Mouse (Mus musculus) kidney, embryonic 15.5 days (tissue): ENCODE measurements around the gene Krt27. TPM values are rescaled to one million over a fixed set of nuclear protein-coding genes. Genes with fewer than 3 reads are reported as not detected.

Source experiments
- ATAC-seq: fragments of 200-750 bp; cut with Nextera tagmentation; replicated peaks from 2 replicates; pipeline ENCODE4 v1.8.0; 2017; ENCODE audit warnings: moderate TSS enrichment; ENCODE audit not compliant: low FRiP score
- H3K27ac ChIP-seq: fragments of 300-500 bp; sonication (generic); 2 replicates; pipeline ENCODE4 v1.5.1; 2015; ENCODE audit warnings: mild to moderate bottlenecking, inconsistent platforms
- H3K27me3 ChIP-seq: fragments of 300-500 bp; sonication (generic); 2 replicates; pipeline ENCODE4 v1.6.1; 2015; ENCODE audit warnings: inconsistent platforms
- H3K36me3 ChIP-seq: fragments of 300-500 bp; sonication (generic); 2 replicates; pipeline ENCODE4 v1.6.1; 2015; ENCODE audit warnings: inconsistent platforms
- H3K4me1 ChIP-seq: fragments of 300-500 bp; sonication (generic); 2 replicates; pipeline ENCODE4 v1.6.1; 2015; ENCODE audit warnings: inconsistent platforms
- H3K4me2 ChIP-seq: fragments of 300-500 bp; sonication (generic); 2 replicates; pipeline ENCODE4 v1.6.1; 2015; ENCODE audit warnings: moderate library complexity, mild to moderate bottlenecking, inconsistent platforms
- H3K4me3 ChIP-seq: fragments of 300-500 bp; sonication (generic); replicated peaks from 2 replicates; pipeline ENCODE4 v1.5.1; 2015; ENCODE audit warnings: mild to moderate bottlenecking, inconsistent platforms
- H3K9ac ChIP-seq: fragments of 300-500 bp; sonication (generic); 2 replicates; pipeline ENCODE4 v1.6.1; 2015; ENCODE audit warnings: mild to moderate bottlenecking, inconsistent platforms
- H3K9me3 ChIP-seq: fragments of 300-500 bp; sonication (generic); replicated peaks from 2 replicates; pipeline ENCODE4 v1.6.1; 2016; ENCODE audit warnings: inconsistent platforms
- WGBS: fragments of 180-500 bp; shearing (Covaris S2); methylation state at CpG from one replicate; pipeline ENCODE4 v1.1.7; 2015; ENCODE audit warnings: mixed read lengths; 5-methylcytosine and 5-hydroxymethylcytosine counted together
- polyA plus RNA-seq: library from polyadenylated mRNA; unstranded; fragments of >200 nt; fragmentation: Nextera tagmentation; extraction: Ambion mirVana; gene quantifications from 2 replicates; pipeline ENCODE4 v1.2.1, GENCODE M21; 2015

Gene Krt27
- polyA plus RNA-seq = not detected in 2 replicates

DNA sequence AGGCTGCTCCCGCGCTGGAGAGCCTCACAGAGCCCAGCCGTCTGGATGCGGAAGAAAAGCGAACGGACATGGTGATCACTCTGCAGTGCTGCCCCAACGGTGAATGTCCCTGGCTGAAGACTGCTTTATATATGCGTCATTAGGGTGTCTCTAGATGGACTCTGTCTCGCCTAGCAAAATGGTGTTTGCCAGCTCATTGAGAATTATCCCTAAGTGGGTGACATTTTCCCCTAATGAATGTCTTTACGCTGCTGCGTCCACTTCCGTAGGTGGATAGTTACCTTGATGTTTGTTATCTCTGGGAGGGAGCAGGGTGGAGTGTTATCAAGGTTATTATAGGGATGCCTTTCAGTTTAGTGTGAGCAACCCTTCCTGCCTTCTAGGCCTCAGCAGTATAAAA, at the start of gene Krt27:
Krt27 (minus strand) TSS at position 101 of the 400 bp plus-strand sequence.
- Histone ChIP-seq H3K4me2 (no peak within 1 kb of the TSS), H3K27ac (no peak within 1 kb of the TSS), H3K4me3 (no peak within 1 kb of the TSS), H3K4me1 (no peaks in the 10 kb centered on the region), H3K36me3 (no peaks in the 10 kb centered on the region), H3K27me3 (0 out of 2 replicates have a peak, but pooled peaks cover 5% of the 10 kb centered on the region), H3K9ac (no peak within 1 kb of the TSS), H3K9me3 (no peaks in the 10 kb centered on the region)
- WGBS = 78% methylated on average over 12 of the region's 12 CpGs
- ATAC-seq = no peak

DNA sequence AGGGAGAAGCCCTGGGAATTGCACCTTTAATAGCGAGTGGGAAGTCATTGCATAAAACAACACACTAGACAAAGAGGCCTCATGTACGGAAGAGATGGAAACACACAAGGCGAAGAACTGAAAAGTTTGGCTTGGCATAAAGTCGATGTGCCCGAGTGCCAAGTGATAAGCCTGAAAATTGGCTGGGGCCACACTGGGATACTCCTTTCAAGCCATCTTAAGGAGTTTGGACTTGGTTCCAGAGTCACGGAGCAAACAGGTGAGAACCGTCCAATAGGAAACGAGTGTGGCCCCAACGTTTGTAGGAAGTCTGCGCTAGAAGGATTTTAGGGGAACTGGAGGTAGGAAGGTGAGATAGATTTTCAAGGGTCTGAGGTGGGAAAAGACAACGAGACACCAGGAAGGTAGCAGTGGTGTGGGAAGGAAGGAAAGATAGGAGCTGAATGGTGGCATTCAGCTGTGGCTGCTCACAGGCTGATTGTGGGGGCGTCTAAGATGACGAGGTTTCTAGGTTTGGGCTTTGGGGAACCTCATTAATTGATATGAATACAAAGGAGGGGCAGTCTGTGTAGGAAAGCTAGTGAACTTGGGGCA, 49.1 kb upstream of the Krt27 start:
- Histone ChIP-seq H3K4me1 (no peaks in the 10 kb centered on the region), H3K9me3 (no peaks in the 10 kb centered on the region), H3K27ac (no peak overlapping the region), H3K9ac (no peak overlapping the region), H3K36me3 (no peaks in the 10 kb centered on the region), H3K4me3 (no peak overlapping the region), H3K4me2 (no peak overlapping the region), H3K27me3 (peaks cover 17% of the 10 kb centered on the region)
- ATAC-seq = no peak
- 85% methylated on average over 13 of the region's 13 CpGs for WGBS

DNA sequence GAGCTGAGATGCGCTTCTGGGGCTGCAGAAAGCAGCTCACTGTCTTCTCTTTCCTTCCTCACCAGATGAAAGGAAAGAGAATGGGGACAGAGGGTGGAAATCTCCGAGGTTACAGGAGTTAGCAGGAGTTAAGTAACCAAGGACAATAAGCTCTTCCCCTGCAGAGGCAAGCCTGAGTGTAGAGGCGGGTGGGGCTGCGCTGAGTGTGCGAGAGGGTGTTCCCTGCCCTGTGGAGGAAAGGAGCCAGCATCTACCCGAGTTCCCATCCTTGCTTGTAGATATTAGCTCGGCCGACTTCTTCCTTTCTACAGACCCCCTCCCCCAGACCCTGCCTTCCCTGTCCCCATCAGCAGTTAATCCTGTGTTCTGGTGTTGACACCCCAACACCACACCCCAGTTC, 47.9 kb upstream of the Krt27 start:
- no peak overlapping the region for H3K4me3 ChIP-seq
- no peaks in the 10 kb centered on the region for H3K36me3 ChIP-seq
- 70% methylated on average over 8 of the region's 8 CpGs for WGBS
- H3K27ac ChIP-seq = no peak overlapping the region
- no peaks in the 10 kb centered on the region for H3K4me1 ChIP-seq
- H3K9me3 ChIP-seq = no peaks in the 10 kb centered on the region
- no peak for ATAC-seq
- H3K27me3 ChIP-seq = peaks cover 17% of the 10 kb centered on the region
- H3K9ac ChIP-seq = no peak overlapping the region
- no peak overlapping the region for H3K4me2 ChIP-seq

DNA sequence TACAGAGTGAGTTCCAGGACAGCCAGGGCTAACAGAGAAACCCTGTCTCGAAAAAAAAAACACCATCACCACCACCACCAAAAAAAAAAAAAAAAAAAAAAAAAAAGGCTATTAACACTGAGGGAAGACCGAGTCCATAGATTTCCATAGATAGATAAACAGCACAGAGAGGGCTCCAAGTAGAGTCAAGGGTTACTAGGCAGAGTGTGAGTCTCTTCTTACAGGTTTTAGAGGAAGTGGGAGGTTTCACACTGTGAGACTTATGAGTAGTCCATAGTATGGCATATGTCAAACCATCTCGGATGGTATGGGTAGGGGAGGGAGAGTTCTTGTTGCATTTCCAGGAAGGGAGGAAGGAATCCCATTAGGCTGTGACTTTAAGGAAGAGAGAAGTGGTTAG, 47.2 kb upstream of the Krt27 start:
- Histone ChIP-seq H3K4me2 (no peak overlapping the region), H3K4me1 (no peaks in the 10 kb centered on the region), H3K27me3 (peaks cover 17% of the 10 kb centered on the region), H3K36me3 (no peaks in the 10 kb centered on the region), H3K27ac (no peak overlapping the region), H3K4me3 (no peak overlapping the region), H3K9ac (no peak overlapping the region), H3K9me3 (no peaks in the 10 kb centered on the region)
- 61% methylated on average over 3 of the region's 3 CpGs for WGBS
- ATAC-seq = no peak

DNA sequence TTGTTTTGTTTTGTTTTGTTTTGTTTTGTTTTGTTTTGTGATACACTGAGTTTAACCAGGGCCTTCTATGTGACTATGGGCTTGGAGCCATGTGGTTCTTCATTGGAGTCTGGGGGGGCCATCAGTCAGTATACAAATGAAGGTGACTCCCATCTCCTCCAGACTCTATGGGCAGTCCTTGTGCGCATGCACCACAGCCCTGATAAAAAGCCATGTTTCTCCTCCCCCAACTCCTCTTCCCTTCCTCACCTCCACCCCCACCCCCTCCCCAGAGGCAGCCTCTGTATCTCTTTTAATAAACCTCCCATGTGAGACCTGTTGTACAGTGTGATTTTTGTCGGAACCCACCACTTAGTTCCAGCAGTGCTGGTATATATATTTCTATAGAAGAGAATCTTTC, 45.8 kb upstream of the Krt27 start:
- H3K4me3 ChIP-seq = no peak overlapping the region
- no peak for ATAC-seq
- H3K4me2 ChIP-seq = no peak overlapping the region
- H3K4me1 ChIP-seq = no peaks in the 10 kb centered on the region
- no peak overlapping the region for H3K9ac ChIP-seq
- H3K27me3 ChIP-seq = peaks cover 16% of the 10 kb centered on the region
- H3K27ac ChIP-seq = no peak overlapping the region
- 89% methylated on average over 2 of the region's 2 CpGs for WGBS
- no peaks in the 10 kb centered on the region for H3K9me3 ChIP-seq
- H3K36me3 ChIP-seq = no peaks in the 10 kb centered on the region

DNA sequence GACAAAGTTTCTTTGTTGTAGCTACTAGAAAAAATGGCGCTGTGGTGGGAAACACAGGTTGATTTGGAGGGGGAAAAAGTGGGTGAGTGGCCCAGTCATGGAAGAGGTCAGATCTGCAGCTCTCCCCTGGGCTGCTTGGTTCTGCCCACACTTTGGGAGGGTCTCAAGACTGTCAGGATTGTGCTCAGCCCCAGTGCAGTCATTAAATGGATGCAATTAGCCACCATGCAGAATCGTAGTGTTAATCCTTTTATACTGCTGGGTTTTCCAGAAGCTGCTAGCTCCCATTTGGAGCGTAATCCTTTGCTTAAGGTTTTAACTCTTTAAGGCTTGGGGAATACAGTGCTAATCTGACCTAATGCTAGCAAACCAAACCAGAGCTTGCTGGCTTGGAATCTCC, 45.1 kb upstream of the Krt27 start:
- H3K27me3 ChIP-seq = peaks cover 13% of the 10 kb centered on the region
- H3K4me2 ChIP-seq = no peak overlapping the region
- H3K9me3 ChIP-seq = no peaks in the 10 kb centered on the region
- 41% methylated on average over 3 of the region's 3 CpGs for WGBS
- H3K9ac ChIP-seq = no peak overlapping the region
- no peak overlapping the region for H3K4me3 ChIP-seq
- ATAC-seq = no peak
- no peaks in the 10 kb centered on the region for H3K4me1 ChIP-seq
- H3K36me3 ChIP-seq = no peaks in the 10 kb centered on the region
- H3K27ac ChIP-seq = no peak overlapping the region

DNA sequence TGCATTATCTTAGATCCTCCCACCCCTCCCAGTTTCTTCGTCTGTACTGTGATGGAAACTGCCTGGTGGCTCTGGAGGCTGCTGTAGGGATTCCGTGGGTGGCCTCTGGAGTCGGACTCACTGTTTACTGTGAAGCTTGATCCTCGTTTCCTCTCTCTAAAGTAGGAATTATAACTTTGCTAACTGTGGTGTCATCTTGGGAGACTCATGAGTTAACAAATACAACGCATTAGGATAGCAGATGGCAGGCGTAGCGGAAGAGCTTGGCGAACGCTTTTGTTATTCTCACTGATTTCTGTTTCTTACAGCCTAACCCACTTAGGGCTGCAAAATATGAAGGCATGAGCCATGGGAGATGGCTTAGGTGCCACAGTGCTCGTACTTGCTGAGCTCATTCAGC, 41.6 kb upstream of the Krt27 start:
- no peak overlapping the region for H3K4me2 ChIP-seq
- no peak overlapping the region for H3K27ac ChIP-seq
- ATAC-seq = no peak
- H3K9ac ChIP-seq = no peak overlapping the region
- H3K27me3 ChIP-seq = peaks cover 3% of the 10 kb centered on the region; the same call in 1 of the 2 replicates
- no peaks in the 10 kb centered on the region for H3K36me3 ChIP-seq
- no peaks in the 10 kb centered on the region for H3K4me1 ChIP-seq
- H3K4me3 ChIP-seq = no peak overlapping the region
- 85% methylated on average over 10 of the region's 10 CpGs for WGBS
- no peaks in the 10 kb centered on the region for H3K9me3 ChIP-seq

DNA sequence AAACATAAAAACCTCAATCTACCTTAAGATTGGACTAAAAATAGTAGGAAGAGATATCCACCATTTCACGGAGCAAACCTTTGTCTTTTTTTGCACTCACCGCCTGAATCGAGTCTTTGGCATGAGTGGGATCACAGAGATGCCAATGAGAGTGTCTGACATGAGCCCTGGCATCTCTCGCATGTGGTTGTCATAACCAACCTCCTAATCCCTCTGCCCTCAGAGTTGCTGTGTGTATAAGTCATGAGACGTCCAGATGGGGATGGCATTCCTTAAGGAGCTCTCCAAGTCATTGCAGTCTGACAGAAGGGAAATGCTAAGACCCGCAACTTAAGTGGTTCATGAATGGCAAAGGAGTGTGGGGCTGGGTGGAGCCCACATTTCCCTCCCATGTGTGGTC, 40.5 kb upstream of the Krt27 start:
- no peak for ATAC-seq
- H3K36me3 ChIP-seq = no peaks in the 10 kb centered on the region
- no peak overlapping the region for H3K27ac ChIP-seq
- WGBS = 83% methylated on average over 6 of the region's 6 CpGs
- H3K27me3 ChIP-seq = no peaks in the 10 kb centered on the region
- H3K4me2 ChIP-seq = no peak overlapping the region
- 0 out of 2 replicates have a peak, but pooled peaks cover 8% of the 10 kb centered on the region for H3K4me1 ChIP-seq
- no peak overlapping the region for H3K4me3 ChIP-seq
- H3K9me3 ChIP-seq = no peaks in the 10 kb centered on the region
- no peak overlapping the region for H3K9ac ChIP-seq

DNA sequence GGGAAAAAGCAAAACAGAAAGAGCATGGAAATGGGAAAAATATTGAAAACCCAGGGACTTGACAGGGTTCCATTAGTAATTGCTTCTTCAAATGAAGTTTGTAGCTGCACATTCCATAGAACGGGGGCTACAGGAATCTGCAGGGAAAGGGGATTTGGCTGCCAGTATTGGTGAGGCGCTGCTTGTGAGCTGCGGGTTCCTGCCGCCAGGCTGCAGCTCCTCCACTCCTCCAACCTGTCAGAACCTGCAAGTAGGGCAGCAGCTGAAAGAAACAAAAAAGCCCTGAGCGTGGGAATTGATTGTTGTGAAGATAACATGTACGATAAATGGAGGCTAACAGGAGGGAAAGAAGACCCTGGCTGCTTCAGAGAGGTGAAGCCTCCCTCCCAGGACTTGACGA, 40.0 kb upstream of the Krt27 start:
- WGBS = 75% methylated on average over 7 of the region's 7 CpGs
- Histone ChIP-seq H3K27me3 (no peaks in the 10 kb centered on the region), H3K27ac (no peak overlapping the region), H3K9me3 (no peaks in the 10 kb centered on the region), H3K36me3 (no peaks in the 10 kb centered on the region), H3K4me3 (no peak overlapping the region), H3K9ac (no peak overlapping the region), H3K4me2 (no peak overlapping the region), H3K4me1 (0 out of 2 replicates have a peak, but pooled peaks cover 10% of the 10 kb centered on the region)
- ATAC-seq = no peak

DNA sequence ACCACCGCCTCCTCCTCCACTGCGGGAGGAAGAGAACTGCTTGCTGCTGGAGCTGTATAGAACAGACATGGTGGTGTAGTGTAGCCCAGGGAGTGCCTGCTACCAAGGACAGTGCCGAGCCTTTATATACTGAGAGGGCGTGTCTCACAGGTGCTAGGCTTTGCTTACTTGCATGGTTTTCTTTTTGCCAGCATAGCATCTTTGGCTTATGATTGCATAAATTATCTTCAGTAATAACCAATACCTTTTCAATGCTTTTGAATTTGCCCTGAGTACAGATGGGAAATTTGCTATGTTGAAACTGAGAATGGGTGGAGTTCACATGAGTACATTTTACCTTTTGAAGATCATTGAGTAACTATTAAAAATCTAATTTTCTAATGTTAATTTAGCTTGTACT, 38.4 kb upstream of the Krt27 start, which contains the start of gene Krt10:
Krt10 (minus strand) TSS at position 101 of the 400 bp plus-strand sequence.
- Histone ChIP-seq H3K36me3 (no peaks in the 10 kb centered on the region), H3K27me3 (no peaks in the 10 kb centered on the region), H3K4me1 (0 out of 2 replicates have a peak, but pooled peaks cover 10% of the 10 kb centered on the region), H3K4me3 (no peak within 1 kb of the TSS), H3K9ac (no peak within 1 kb of the TSS), H3K4me2 (no peak within 1 kb of the TSS), H3K9me3 (no peaks in the 10 kb centered on the region), H3K27ac (no peak within 1 kb of the TSS)
- WGBS = 87% methylated on average over 4 of the region's 4 CpGs
- no peak for ATAC-seq

DNA sequence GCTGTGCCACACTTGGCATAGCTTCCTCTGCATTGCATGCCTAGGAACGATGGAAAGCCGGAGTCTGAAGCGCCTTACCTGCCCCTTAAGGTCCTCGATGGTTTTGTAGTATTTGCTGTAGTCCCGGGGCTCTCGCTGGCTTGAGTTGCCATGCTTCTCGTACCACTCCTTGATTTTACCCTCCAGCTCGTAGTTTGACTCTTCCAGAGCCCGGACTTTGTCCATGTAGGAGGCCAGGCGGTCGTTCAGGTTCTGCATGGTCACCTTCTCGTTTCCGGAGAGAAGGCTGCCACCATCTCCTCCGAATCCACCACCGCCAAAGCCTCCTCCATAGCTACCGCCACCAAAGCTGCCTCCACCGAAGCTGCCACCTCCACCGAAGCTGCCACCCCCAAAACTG, 37.8 kb upstream of the Krt27 start:
- 0 out of 2 replicates have a peak, but pooled peaks cover 10% of the 10 kb centered on the region for H3K4me1 ChIP-seq
- no peak overlapping the region for H3K4me2 ChIP-seq
- H3K27ac ChIP-seq = no peak overlapping the region
- no peak for ATAC-seq
- H3K9me3 ChIP-seq = no peaks in the 10 kb centered on the region
- H3K27me3 ChIP-seq = no peaks in the 10 kb centered on the region
- H3K36me3 ChIP-seq = no peaks in the 10 kb centered on the region
- WGBS = 87% methylated on average over 18 of the region's 18 CpGs
- H3K9ac ChIP-seq = no peak overlapping the region
- H3K4me3 ChIP-seq = no peak overlapping the region

DNA sequence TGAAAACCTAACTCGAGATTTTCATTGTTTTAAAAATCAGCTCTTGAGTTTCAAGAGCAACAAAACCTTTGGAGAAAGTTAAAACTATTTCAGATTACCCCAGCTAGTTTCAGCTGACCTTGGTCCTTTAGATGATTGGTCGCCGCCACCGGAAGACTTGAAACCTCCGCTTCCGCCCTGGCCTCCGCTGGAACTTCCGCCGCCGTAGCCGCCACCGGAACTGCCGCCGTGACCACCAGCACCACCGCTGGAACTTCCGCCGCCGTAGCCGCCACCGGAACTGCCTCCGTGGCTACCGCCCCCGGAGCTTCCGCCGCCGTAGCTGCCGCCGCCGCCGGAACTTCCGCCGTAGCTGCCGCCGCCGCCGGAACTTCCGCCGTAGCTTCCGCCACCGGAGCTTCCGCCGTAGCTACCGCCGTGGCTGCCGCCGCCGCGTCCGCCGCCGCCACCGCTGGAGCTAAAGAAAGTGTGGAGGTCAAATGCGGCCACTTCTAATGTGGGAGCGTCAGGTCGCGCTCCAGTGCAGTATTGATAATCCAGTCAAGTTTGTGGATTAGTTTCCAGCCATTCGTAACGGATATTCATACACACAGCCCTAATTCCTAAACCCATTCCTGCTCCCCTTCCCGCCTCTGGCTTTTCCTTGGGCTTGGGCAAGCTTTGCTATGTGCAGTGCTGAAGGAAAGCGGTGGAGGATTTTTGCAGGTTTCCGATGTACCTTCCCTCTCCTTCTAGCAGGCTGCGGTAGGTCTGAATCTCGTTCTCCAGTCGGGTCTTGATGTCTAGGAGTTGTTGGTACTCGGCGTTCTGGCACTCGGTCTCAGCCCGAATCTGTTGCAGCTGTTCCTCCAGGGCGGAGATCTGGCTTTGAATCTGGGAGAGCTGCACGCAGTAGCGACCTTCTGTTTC, 35.2 kb upstream of the Krt27 start:
- H3K4me3 ChIP-seq = peak overlapping the region; percentile 72
- no peaks in the 10 kb centered on the region for H3K36me3 ChIP-seq
- peak overlapping the region; percentile 70 for H3K9ac ChIP-seq
- peak overlapping the region; percentile 65 for H3K4me2 ChIP-seq
- WGBS = 2% methylated on average over 71 of the region's 71 CpGs
- peak overlapping the region; percentile 100 for H3K27ac ChIP-seq
- 0 out of 2 replicates have a peak, but pooled peaks cover 10% of the 10 kb centered on the region for H3K4me1 ChIP-seq
- H3K9me3 ChIP-seq = no peaks in the 10 kb centered on the region
- peak; percentile 87 for ATAC-seq
- peaks cover 3% of the 10 kb centered on the region; the same call in 1 of the 2 replicates for H3K27me3 ChIP-seq
